Mouse (Mus musculus): ENCODE results near the gene Ager.

Ager gene

GRCm38 (mm10) chr17:34630761-34631301 is 33.2 kb downstream of the Ager start:
- no peak for DNase-seq (ENCODE audit: low spot score in 2 of 2)

- no peak for DNase-seq (ENCODE audit: low spot score in 2 of 2)
Measured at GRCm38 (mm10) chr17:34631647-34632046, 34.0 kb downstream of the Ager start.

- DNase-seq (ENCODE audit: low spot score in 2 of 2) = peak; percentile 80 to 89
Measured at GRCm38 (mm10) chr17:34632261-34632691, 34.6 kb downstream of the Ager start.

- DNase-seq (ENCODE audit: low spot score in 2 of 2) = no peak
Measured at GRCm38 (mm10) chr17:34635671-34636070, 38.0 kb downstream of the Ager start.

GRCm38 (mm10) chr17:34637459-34637858 is 39.8 kb downstream of the Ager start:
- DNase-seq (ENCODE audit: low spot score in 2 of 2) = no peak

- DNase-seq (ENCODE audit: low spot score in 2 of 2) = no peak
Measured at GRCm38 (mm10) chr17:34639461-34640255, 42.0 kb downstream of the Ager start.

GRCm38 (mm10) chr17:34640778-34641601 is 43.3 kb downstream of the Ager start:
- DNase-seq (ENCODE audit: low spot score in 2 of 2) = peak in 1 of 2 experiments; percentile 59

GRCm38 (mm10) chr17:34641945-34642344 is 44.3 kb downstream of the Ager start:
- no peak for DNase-seq (ENCODE audit: low spot score in 2 of 2)

GRCm38 (mm10) chr17:34643379-34643778 is 45.7 kb downstream of the Ager start:
- no peak for DNase-seq (ENCODE audit: low spot score in 2 of 2)

GRCm38 (mm10) chr17:34643944-34644343 is 46.3 kb downstream of the Ager start:
- DNase-seq (ENCODE audit: low spot score in 2 of 2) = no peak

- DNase-seq (ENCODE audit: low spot score in 2 of 2) = peak; percentile 91 to 95
Measured at GRCm38 (mm10) chr17:34644608-34645007, 46.9 kb downstream of the Ager start, which contains the start of gene Fkbpl. Gene Fkbpl, plus strand, starts transcription at chr17:34644764.

- no peak for DNase-seq (ENCODE audit: low spot score in 2 of 2)
Measured at GRCm38 (mm10) chr17:34645256-34645829, 47.7 kb downstream of the Ager start.

GRCm38 (mm10) chr17:34645831-34646511 is 48.3 kb downstream of the Ager start:
- no peak for DNase-seq (ENCODE audit: low spot score in 2 of 2)

GRCm38 (mm10) chr17:34646906-34647787 is 49.5 kb downstream of the Ager start, which contains the start of gene Atf6b:
Gene Atf6b, plus strand, starts transcription at chr17:34647146.
- DNase-seq (ENCODE audit: low spot score in 2 of 2) = peak; percentile 94 to 95

- no peak for DNase-seq (ENCODE audit: low spot score in 2 of 2)
Measured at GRCm38 (mm10) chr17:34648141-34648890, 50.7 kb downstream of the Ager start.

- DNase-seq (ENCODE audit: low spot score in 2 of 2) = no peak
Measured at GRCm38 (mm10) chr17:34649106-34649864, 51.6 kb downstream of the Ager start.
